Mouse (Mus musculus): ENCODE results near the gene Kcnrg.

DNA sequence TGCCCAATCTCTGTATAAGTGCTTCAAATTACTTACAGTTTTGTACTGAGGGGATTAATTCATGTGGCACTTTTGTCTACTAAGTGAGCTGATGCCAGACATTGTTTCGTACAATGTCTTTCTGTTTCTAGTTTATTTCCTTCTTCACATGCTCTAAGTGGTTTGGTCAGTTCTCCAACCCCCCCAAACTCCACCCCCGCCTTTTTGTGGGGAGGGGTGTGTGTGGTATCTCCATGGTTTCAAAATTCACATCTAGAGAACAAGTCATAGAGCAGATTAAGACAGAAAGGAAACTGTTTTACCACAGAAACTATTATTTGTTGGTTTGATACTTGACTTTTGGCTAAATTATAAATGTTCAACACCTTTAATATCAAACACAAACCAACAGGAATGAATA lies 13.1 kb downstream of the Kcnrg start:
- TF ChIP-seq CTCF (IDR thresholded peaks at IDR 0.05; ENCODE audit: extremely low read depth, insufficient read length, insufficient replicate concordance, low read depth, low read length) (no peak), POLR2A (IDR thresholded peaks at IDR 0.05; ENCODE audit: low read depth, low read length) (no peak)

All from small intestine, adult 2 months (tissue).